Mouse (Mus musculus) midbrain, embryonic 13.5 days (tissue): ENCODE measurements around the gene Stk39. TPM values are rescaled to one million over a fixed set of nuclear protein-coding genes. Genes with fewer than 3 reads are reported as not detected.

Experiments
- ATAC-seq: fragments of 200-750 bp; cut with Nextera tagmentation; 2 replicates; pipeline ENCODE4 v1.8.0; 2017; ENCODE audit warnings: mild to moderate bottlenecking, moderate TSS enrichment, moderate library complexity
- H3K27ac ChIP-seq: fragments of 300-500 bp; sonication (generic); 2 replicates; pipeline ENCODE4 v1.5.1; 2015; ENCODE audit warnings: inconsistent platforms, mild to moderate bottlenecking, moderate library complexity
- H3K27me3 ChIP-seq: fragments of 300-500 bp; sonication (generic); 2 replicates; pipeline ENCODE4 v1.6.1; 2015; ENCODE audit warnings: mild to moderate bottlenecking, inconsistent platforms
- H3K36me3 ChIP-seq: fragments of 300-500 bp; sonication (generic); 2 replicates; pipeline ENCODE4 v1.6.1; 2015; ENCODE audit warnings: mild to moderate bottlenecking, inconsistent platforms
- H3K4me1 ChIP-seq: fragments of 300-500 bp; sonication (generic); replicated peaks from 2 replicates; pipeline ENCODE4 v1.6.1; 2015; ENCODE audit warnings: inconsistent platforms
- H3K4me2 ChIP-seq: fragments of 300-500 bp; sonication (generic); replicated peaks from 2 replicates; pipeline ENCODE4 v1.6.1; 2015; ENCODE audit warnings: moderate library complexity, mild to moderate bottlenecking, inconsistent platforms
- H3K4me3 ChIP-seq: fragments of 300-500 bp; sonication (generic); replicated peaks from 2 replicates; pipeline ENCODE4 v1.5.1; 2015; ENCODE audit warnings: mild to moderate bottlenecking, inconsistent platforms
- H3K9ac ChIP-seq: fragments of 300-500 bp; sonication (generic); replicated peaks from 2 replicates; pipeline ENCODE4 v1.6.1; 2015; ENCODE audit warnings: mild to moderate bottlenecking, inconsistent platforms
- H3K9me3 ChIP-seq: fragments of 300-500 bp; sonication (generic); 2 replicates; pipeline ENCODE4 v1.6.1; 2016; ENCODE audit warnings: mild to moderate bottlenecking, inconsistent platforms
- WGBS: fragments of 180-500 bp; shearing (Covaris S2); methylation state at CpG from one replicate; pipeline ENCODE4 v1.1.7; 2015; 5-methylcytosine and 5-hydroxymethylcytosine counted together
- polyA plus RNA-seq: library from polyadenylated mRNA; unstranded; fragments of >200 nt; fragmentation: Nextera tagmentation; extraction: Ambion mirVana; gene quantifications from 2 replicates; pipeline ENCODE4 v1.2.1, GENCODE M21; 2015

Stk39 gene
- polyA plus RNA-seq, 1 experiment from 2014 or later: 28.6 TPM

GRCm38 (mm10) chr2:68432834-68433233 lies 39.2 kb downstream of the Stk39 start:
- Histone ChIP-seq H3K9ac (no peak overlapping the region), H3K4me2 (no peak overlapping the region), H3K27me3 (no peaks in the 10 kb centered on the region), H3K4me3 (no peak overlapping the region), H3K4me1 (peaks cover 35% of the 10 kb centered on the region), H3K36me3 (no peaks in the 10 kb centered on the region), H3K27ac (no peak overlapping the region), H3K9me3 (no peaks in the 10 kb centered on the region)
- 70% methylated on average over 4 of the region's 4 CpGs for WGBS
- ATAC-seq: no peak

- no peak overlapping the region for H3K4me3 ChIP-seq
- no peak overlapping the region for H3K4me2 ChIP-seq
- no peak overlapping the region for H3K27ac ChIP-seq
- no peak for ATAC-seq
- WGBS: 89% methylated on average over 14 of the region's 14 CpGs
- no peaks in the 10 kb centered on the region for H3K27me3 ChIP-seq
- no peak overlapping the region for H3K9ac ChIP-seq
- no peaks in the 10 kb centered on the region for H3K9me3 ChIP-seq
- no peaks in the 10 kb centered on the region for H3K36me3 ChIP-seq
- peaks cover 32% of the 10 kb centered on the region for H3K4me1 ChIP-seq
Observed at GRCm38 (mm10) chr2:68431024-68431962, 40.8 kb downstream of the Stk39 start.

GRCm38 (mm10) chr2:68430493-68430892 lies 41.6 kb downstream of the Stk39 start:
- Histone ChIP-seq H3K4me1 (peaks cover 24% of the 10 kb centered on the region), H3K27me3 (no peaks in the 10 kb centered on the region), H3K4me3 (no peak overlapping the region), H3K4me2 (no peak overlapping the region), H3K36me3 (no peaks in the 10 kb centered on the region), H3K9me3 (no peaks in the 10 kb centered on the region), H3K9ac (no peak overlapping the region), H3K27ac (no peak overlapping the region)
- 91% methylated on average over 5 of the region's 5 CpGs for WGBS
- no peak for ATAC-seq

- no peak for ATAC-seq
- Histone ChIP-seq H3K27ac (no peak overlapping the region), H3K9me3 (no peaks in the 10 kb centered on the region), H3K4me1 (peaks cover 17% of the 10 kb centered on the region), H3K4me3 (no peak overlapping the region), H3K4me2 (no peak overlapping the region), H3K9ac (no peak overlapping the region), H3K27me3 (no peaks in the 10 kb centered on the region), H3K36me3 (no peaks in the 10 kb centered on the region)
- 95% methylated on average over 4 of the region's 4 CpGs for WGBS
Observed at GRCm38 (mm10) chr2:68429436-68429835, 42.6 kb downstream of the Stk39 start.

- Histone ChIP-seq H3K27ac (no peak overlapping the region), H3K36me3 (no peaks in the 10 kb centered on the region), H3K4me1 (peaks cover 6% of the 10 kb centered on the region), H3K27me3 (no peaks in the 10 kb centered on the region), H3K9ac (no peak overlapping the region), H3K4me2 (no peak overlapping the region), H3K4me3 (no peak overlapping the region), H3K9me3 (no peaks in the 10 kb centered on the region)
- 77% methylated on average over 5 of the region's 5 CpGs for WGBS
- no peak for ATAC-seq
Observed at GRCm38 (mm10) chr2:68426977-68427577, 45.0 kb downstream of the Stk39 start.

- H3K27ac ChIP-seq: no peak overlapping the region
- no peaks in the 10 kb centered on the region for H3K36me3 ChIP-seq
- no peaks in the 10 kb centered on the region for H3K27me3 ChIP-seq
- no peak for ATAC-seq
- H3K4me1 ChIP-seq: peaks cover 6% of the 10 kb centered on the region
- no peaks in the 10 kb centered on the region for H3K9me3 ChIP-seq
- H3K9ac ChIP-seq: no peak overlapping the region
- 96% methylated on average over 4 of the region's 4 CpGs for WGBS
- H3K4me3 ChIP-seq: no peak overlapping the region
- H3K4me2 ChIP-seq: no peak overlapping the region
Observed at GRCm38 (mm10) chr2:68426074-68426473, 46.0 kb downstream of the Stk39 start.

GRCm38 (mm10) chr2:68421002-68421401 lies 51.1 kb downstream of the Stk39 start:
- 91% methylated on average over 6 of the region's 6 CpGs for WGBS
- no peak overlapping the region for H3K4me2 ChIP-seq
- no peak for ATAC-seq
- H3K4me1 ChIP-seq: peaks cover 6% of the 10 kb centered on the region
- no peaks in the 10 kb centered on the region for H3K27me3 ChIP-seq
- H3K4me3 ChIP-seq: no peak overlapping the region
- no peak overlapping the region for H3K9ac ChIP-seq
- no peaks in the 10 kb centered on the region for H3K36me3 ChIP-seq
- no peaks in the 10 kb centered on the region for H3K9me3 ChIP-seq
- H3K27ac ChIP-seq: no peak overlapping the region

GRCm38 (mm10) chr2:68420223-68420622 lies 51.8 kb downstream of the Stk39 start:
- H3K27ac ChIP-seq: no peak overlapping the region
- H3K36me3 ChIP-seq: no peaks in the 10 kb centered on the region
- no peak overlapping the region for H3K9ac ChIP-seq
- 93% methylated on average over 6 of the region's 6 CpGs for WGBS
- H3K27me3 ChIP-seq: no peaks in the 10 kb centered on the region
- H3K9me3 ChIP-seq: no peaks in the 10 kb centered on the region
- H3K4me2 ChIP-seq: no peak overlapping the region
- H3K4me1 ChIP-seq: peaks cover 6% of the 10 kb centered on the region
- H3K4me3 ChIP-seq: no peak overlapping the region
- ATAC-seq: no peak

- no peak overlapping the region for H3K9ac ChIP-seq
- no peak for ATAC-seq
- H3K4me3 ChIP-seq: no peak overlapping the region
- H3K27ac ChIP-seq: no peak overlapping the region
- WGBS: 86% methylated on average over 7 of the region's 7 CpGs
- H3K4me2 ChIP-seq: no peak overlapping the region
- H3K4me1 ChIP-seq: peaks cover 6% of the 10 kb centered on the region
- H3K27me3 ChIP-seq: no peaks in the 10 kb centered on the region
- H3K9me3 ChIP-seq: no peaks in the 10 kb centered on the region
- H3K36me3 ChIP-seq: no peaks in the 10 kb centered on the region
Observed at GRCm38 (mm10) chr2:68419746-68420145, 52.3 kb downstream of the Stk39 start.

- H3K27me3 ChIP-seq: no peaks in the 10 kb centered on the region
- H3K9ac ChIP-seq: no peak overlapping the region
- WGBS: 98% methylated on average over 7 of the region's 7 CpGs
- ATAC-seq: no peak
- H3K36me3 ChIP-seq: no peaks in the 10 kb centered on the region
- no peaks in the 10 kb centered on the region for H3K9me3 ChIP-seq
- no peak overlapping the region for H3K4me2 ChIP-seq
- peaks cover under 1% of the 10 kb centered on the region; the same call in 1 of the 2 replicates for H3K4me1 ChIP-seq
- no peak overlapping the region for H3K4me3 ChIP-seq
- no peak overlapping the region for H3K27ac ChIP-seq
Observed at GRCm38 (mm10) chr2:68419165-68419564, 52.9 kb downstream of the Stk39 start.

- no peaks in the 10 kb centered on the region for H3K36me3 ChIP-seq
- no peak overlapping the region for H3K9ac ChIP-seq
- no peaks in the 10 kb centered on the region for H3K9me3 ChIP-seq
- H3K4me1 ChIP-seq: no peaks in the 10 kb centered on the region
- WGBS: 88% methylated on average over 5 of the region's 5 CpGs
- no peaks in the 10 kb centered on the region for H3K27me3 ChIP-seq
- H3K4me3 ChIP-seq: no peak overlapping the region
- no peak overlapping the region for H3K27ac ChIP-seq
- H3K4me2 ChIP-seq: no peak overlapping the region
- ATAC-seq: no peak
Observed at GRCm38 (mm10) chr2:68417081-68417480, 55.0 kb downstream of the Stk39 start.

GRCm38 (mm10) chr2:68415691-68416090 lies 56.4 kb downstream of the Stk39 start:
- H3K36me3 ChIP-seq: no peaks in the 10 kb centered on the region
- no peak overlapping the region for H3K9ac ChIP-seq
- H3K9me3 ChIP-seq: no peaks in the 10 kb centered on the region
- WGBS: 91% methylated on average over 6 of the region's 6 CpGs
- H3K4me1 ChIP-seq: 0 out of 2 replicates have a peak, but pooled peaks cover 8% of the 10 kb centered on the region
- no peak for ATAC-seq
- no peak overlapping the region for H3K27ac ChIP-seq
- no peak overlapping the region for H3K4me2 ChIP-seq
- no peak overlapping the region for H3K4me3 ChIP-seq
- H3K27me3 ChIP-seq: no peaks in the 10 kb centered on the region
